Mouse (Mus musculus) embryo, embryonic 10.5 days (tissue): ENCODE data around the gene Hs3st3a1.

Experiments used
- DNase-seq: peaks from one replicate; pipeline ENCODE4 v3.0.0-alpha.2; 2015; ENCODE audit warnings: low spot score

Gene Hs3st3a1

GRCm38 (mm10) chr11:64434611-64435545 lies at the start of gene Hs3st3a1:
Gene Hs3st3a1 (plus strand): TSS chr11:64435332.
- DNase-seq, result peak; percentile 87

- DNase-seq, result no peak
Measured at GRCm38 (mm10) chr11:64386333-64386732, 48.8 kb upstream of the Hs3st3a1 start.

GRCm38 (mm10) chr11:64396331-64396881 lies 38.7 kb upstream of the Hs3st3a1 start:
- peak; percentile 57 for DNase-seq

GRCm38 (mm10) chr11:64396949-64397348 lies 38.2 kb upstream of the Hs3st3a1 start:
- no peak for DNase-seq

GRCm38 (mm10) chr11:64397612-64398011 lies 37.5 kb upstream of the Hs3st3a1 start:
- DNase-seq, result no peak

GRCm38 (mm10) chr11:64400534-64401093 lies 34.5 kb upstream of the Hs3st3a1 start:
- peak; percentile 78 for DNase-seq

- DNase-seq, result no peak
Measured at GRCm38 (mm10) chr11:64418969-64419368, 16.2 kb upstream of the Hs3st3a1 start.

GRCm38 (mm10) chr11:64435546-64436411 lies 647 bp downstream of the Hs3st3a1 start:
- DNase-seq, result peak; percentile 70

GRCm38 (mm10) chr11:64436412-64436727 lies 1.2 kb downstream of the Hs3st3a1 start, which contains the start of gene F930015N05Rik:
Gene F930015N05Rik (minus strand): TSS chr11:64436653.
- peak; percentile 60 for DNase-seq

- DNase-seq, result peak; percentile 36
Measured at GRCm38 (mm10) chr11:64436791-64437298, 1.7 kb downstream of the Hs3st3a1 start.

GRCm38 (mm10) chr11:64437721-64438120 lies 2.6 kb downstream of the Hs3st3a1 start:
- peak; percentile 55 for DNase-seq

GRCm38 (mm10) chr11:64438909-64439308 lies 3.8 kb downstream of the Hs3st3a1 start:
- DNase-seq, result peak; percentile 48

GRCm38 (mm10) chr11:64442119-64442518 lies 7.0 kb downstream of the Hs3st3a1 start:
- DNase-seq, result peak; percentile 90

- no peak for DNase-seq
Measured at GRCm38 (mm10) chr11:64442701-64443100, 7.6 kb downstream of the Hs3st3a1 start.

GRCm38 (mm10) chr11:64445227-64445626 lies 10.1 kb downstream of the Hs3st3a1 start:
- no peak for DNase-seq

GRCm38 (mm10) chr11:64448586-64449315 lies 13.6 kb downstream of the Hs3st3a1 start:
- no peak for DNase-seq

GRCm38 (mm10) chr11:64461746-64462145 lies 26.6 kb downstream of the Hs3st3a1 start:
- no peak for DNase-seq

- peak; percentile 32 for DNase-seq
Measured at GRCm38 (mm10) chr11:64468737-64469136, 33.6 kb downstream of the Hs3st3a1 start.

GRCm38 (mm10) chr11:64470689-64471088 lies 35.6 kb downstream of the Hs3st3a1 start:
- no peak for DNase-seq

GRCm38 (mm10) chr11:64473679-64474078 lies 38.5 kb downstream of the Hs3st3a1 start:
- no peak for DNase-seq

GRCm38 (mm10) chr11:64481445-64481844 lies 46.3 kb downstream of the Hs3st3a1 start:
- DNase-seq, result no peak
